Mouse (Mus musculus): ENCODE measurements around the gene Gpatch3. TPM values are rescaled to one million over a fixed set of nuclear protein-coding genes. Genes with fewer than 3 reads are reported as not detected.

Gene Gpatch3
- total and polyA plus RNA-seq, 2 experiments from 2014 or later, result 3.5 to 8.2 TPM

DNA sequence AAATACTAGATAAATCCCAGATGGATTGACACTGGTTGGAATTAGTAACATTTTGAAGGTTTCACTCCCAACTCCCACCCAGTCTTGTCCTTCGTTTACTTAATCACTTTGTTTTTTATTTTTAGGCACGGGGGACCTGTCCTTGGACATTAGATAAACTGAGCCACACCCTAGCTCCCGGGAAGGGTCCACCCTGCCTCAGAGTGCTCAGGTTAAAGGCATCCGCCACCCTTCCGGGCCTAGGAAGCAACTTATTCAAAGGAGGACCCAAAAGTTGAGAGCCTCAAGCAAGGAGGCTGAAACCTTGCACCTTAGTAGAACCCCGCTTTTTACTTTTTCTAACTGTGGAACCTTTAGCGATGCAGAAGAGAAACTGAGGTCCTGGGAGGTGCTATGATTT, 24.6 kb downstream of the Gpatch3 start:
- Histone ChIP-seq H3K4me3 (ENCODE audit: low read depth, low read length) (peak overlapping the region; percentile 62), H3K27me3 (ENCODE audit: control insufficient read depth, insufficient read depth, low read length) (peaks cover 21% of the 10 kb centered on the region), H3K4me1 (ENCODE audit: control insufficient read depth, insufficient read depth) (peaks cover 9% of the 10 kb centered on the region), H3K4me2 (ENCODE audit: low read depth, low read length) (peak overlapping the region; percentile 89), H3K9ac (replicated peaks; ENCODE audit: low read depth, low read length) (peak overlapping the region; percentile 42; the same call in 1 of the 2 replicates), H3K9me3 (replicated peaks; ENCODE audit: control insufficient read depth, low read length) (no peaks in the 10 kb centered on the region), H3K27ac (ENCODE audit: low read depth) (no peak overlapping the region), H3K36me3 (replicated peaks; ENCODE audit: control insufficient read depth, insufficient read depth, low read length) (peaks cover 8% of the 10 kb centered on the region; the same call in 1 of the 2 replicates)
- TF ChIP-seq CTCF (IDR thresholded peaks at IDR 0.05; ENCODE audit: low read depth) (no peak), EP300 (IDR thresholded peaks at IDR 0.05; ENCODE audit: low read depth) (no peak)
- ATAC-seq (ENCODE audit: insufficient read depth, low read depth) (no peak), DNase-seq (ENCODE audit: low spot score) (no peak)
- WGBS, result 19% methylated on average over 7 of the region's 7 CpGs

DNA sequence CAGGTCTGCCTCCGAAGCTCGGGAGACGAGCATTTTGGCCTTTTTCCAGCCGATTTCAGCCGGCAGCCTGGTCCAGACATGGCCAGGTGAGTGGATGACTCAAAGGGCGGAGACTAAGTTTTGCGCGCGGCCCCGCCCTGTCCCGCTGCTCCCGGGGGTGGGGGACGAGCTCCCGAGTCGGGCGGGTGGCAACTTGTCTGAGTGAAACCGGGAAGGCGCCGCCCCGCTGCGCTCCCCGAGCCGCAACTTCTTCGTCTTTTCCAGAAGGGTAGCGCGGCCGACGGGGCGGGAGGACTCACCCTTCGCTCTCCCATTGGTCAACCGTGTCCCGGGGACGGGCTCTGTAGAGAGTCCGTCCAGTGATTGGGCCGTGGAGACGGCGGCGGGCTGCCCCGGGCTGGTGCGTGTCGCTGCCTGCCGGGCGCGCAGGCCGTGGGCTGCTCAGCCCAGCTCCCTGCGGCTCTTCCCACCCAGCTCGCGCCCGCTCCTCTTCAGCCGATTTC, 25.1 kb downstream of the Gpatch3 start:
- peak overlapping the region; percentile 62 for H3K4me3 ChIP-seq (ENCODE audit: low read depth, low read length)
- peak overlapping the region; percentile 89 for H3K4me2 ChIP-seq (ENCODE audit: low read depth, low read length)
- DNase-seq (ENCODE audit: low spot score) (peak; percentile 87), ATAC-seq (ENCODE audit: insufficient read depth, low read depth) (peak; percentile 98)
- H3K27me3 ChIP-seq (ENCODE audit: control insufficient read depth, insufficient read depth, low read length), result peaks cover 21% of the 10 kb centered on the region
- WGBS, result 0% methylated on average over 49 of the region's 50 CpGs
- no peak overlapping the region for H3K27ac ChIP-seq (ENCODE audit: low read depth)
- H3K36me3 ChIP-seq (replicated peaks; ENCODE audit: control insufficient read depth, insufficient read depth, low read length), result peaks cover 10% of the 10 kb centered on the region; the same call in 1 of the 2 replicates
- H3K9me3 ChIP-seq (replicated peaks; ENCODE audit: control insufficient read depth, low read length), result no peaks in the 10 kb centered on the region
- H3K4me1 ChIP-seq (ENCODE audit: control insufficient read depth, insufficient read depth), result peaks cover 9% of the 10 kb centered on the region
- peak overlapping the region; percentile 42; the same call in 1 of the 2 replicates for H3K9ac ChIP-seq (replicated peaks; ENCODE audit: low read depth, low read length)
- TF ChIP-seq CTCF (IDR thresholded peaks at IDR 0.05; ENCODE audit: low read depth) (no peak), EP300 (IDR thresholded peaks at IDR 0.05; ENCODE audit: low read depth) (no peak)

DNA sequence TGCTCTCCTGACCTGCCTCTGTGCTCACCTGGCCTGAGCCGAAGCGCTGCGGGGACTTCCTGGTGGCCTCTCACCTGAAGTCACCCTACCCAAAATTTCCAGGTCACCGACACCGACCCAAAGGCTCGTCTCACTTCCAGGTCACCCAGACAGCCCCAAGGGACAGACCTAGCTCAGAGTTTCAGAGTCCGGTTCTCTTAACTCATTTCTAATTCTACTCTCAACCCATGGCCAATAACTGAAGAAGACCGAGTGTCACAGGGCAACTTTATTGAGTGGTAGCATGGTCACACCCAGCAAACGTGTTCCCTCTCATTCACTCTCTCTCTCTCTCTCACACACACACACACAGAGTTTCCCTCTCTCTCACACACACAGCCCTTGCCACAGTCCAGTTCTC, 25.8 kb downstream of the Gpatch3 start:
- no peaks in the 10 kb centered on the region for H3K9me3 ChIP-seq (replicated peaks; ENCODE audit: control insufficient read depth, low read length)
- ATAC-seq (ENCODE audit: insufficient read depth, low read depth) (no peak), DNase-seq (ENCODE audit: low spot score) (no peak)
- H3K9ac ChIP-seq (replicated peaks; ENCODE audit: low read depth, low read length), result peak overlapping the region; percentile 42; the same call in 1 of the 2 replicates
- no peak overlapping the region for H3K27ac ChIP-seq (ENCODE audit: low read depth)
- peaks cover 21% of the 10 kb centered on the region for H3K27me3 ChIP-seq (ENCODE audit: control insufficient read depth, insufficient read depth, low read length)
- H3K36me3 ChIP-seq (replicated peaks; ENCODE audit: control insufficient read depth, insufficient read depth, low read length), result peaks cover 10% of the 10 kb centered on the region; the same call in 1 of the 2 replicates
- peak overlapping the region; percentile 62 for H3K4me3 ChIP-seq (ENCODE audit: low read depth, low read length)
- 15% methylated on average over 9 of the region's 9 CpGs for WGBS
- H3K4me2 ChIP-seq (ENCODE audit: low read depth, low read length), result peak overlapping the region; percentile 89
- peaks cover 9% of the 10 kb centered on the region for H3K4me1 ChIP-seq (ENCODE audit: control insufficient read depth, insufficient read depth)
- TF ChIP-seq CTCF (IDR thresholded peaks at IDR 0.05; ENCODE audit: low read depth), result no peak
- TF ChIP-seq EP300 (IDR thresholded peaks at IDR 0.05; ENCODE audit: low read depth), result no peak

DNA sequence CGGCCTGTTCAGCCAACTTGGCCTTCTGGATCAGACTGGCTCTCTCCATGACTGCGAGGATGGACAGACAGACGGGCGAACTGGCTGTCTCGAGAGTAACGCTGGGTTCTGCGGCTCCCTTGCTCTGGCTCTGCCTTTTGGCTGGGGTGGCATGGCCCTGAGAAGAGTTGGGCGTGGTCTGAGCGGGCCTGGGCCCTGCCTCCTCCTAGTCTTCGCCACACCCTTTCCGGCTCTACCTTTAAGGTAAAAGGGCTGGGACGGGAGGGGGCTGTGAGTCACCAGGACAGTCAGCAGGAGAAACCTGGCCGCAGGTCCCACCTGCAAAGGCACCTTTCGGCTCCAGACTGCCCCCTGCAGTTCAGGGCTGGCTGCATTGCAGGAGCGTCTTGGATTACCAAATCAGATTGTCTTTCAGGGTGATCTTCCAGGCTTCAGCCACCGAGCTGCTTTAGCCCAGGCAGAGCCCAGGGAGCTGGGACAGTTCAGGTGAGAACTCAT, 27.2 kb downstream of the Gpatch3 start, which contains the start of gene Sfn:
Gene Sfn, minus strand, starts transcription at position 448 of the 498 bp plus-strand sequence.
- Histone ChIP-seq H3K27me3 (ENCODE audit: control insufficient read depth, insufficient read depth, low read length) (peaks cover 21% of the 10 kb centered on the region), H3K4me1 (ENCODE audit: control insufficient read depth, insufficient read depth) (peaks cover 9% of the 10 kb centered on the region), H3K9me3 (replicated peaks; ENCODE audit: control insufficient read depth, low read length) (no peaks in the 10 kb centered on the region), H3K4me3 (ENCODE audit: low read depth, low read length) (peak within 1 kb of the TSS; percentile 23), H3K9ac (replicated peaks; ENCODE audit: low read depth, low read length) (no peak within 1 kb of the TSS), H3K27ac (ENCODE audit: low read depth) (no peak within 1 kb of the TSS), H3K36me3 (replicated peaks; ENCODE audit: control insufficient read depth, insufficient read depth, low read length) (peaks cover 10% of the 10 kb centered on the region; the same call in 1 of the 2 replicates), H3K4me2 (ENCODE audit: low read depth, low read length) (peak within 1 kb of the TSS; percentile 49)
- 5% methylated on average over 16 of the region's 16 CpGs for WGBS
- DNase-seq (ENCODE audit: low spot score) (no peak), ATAC-seq (ENCODE audit: insufficient read depth, low read depth) (no peak)
- peak; percentile 22 for TF ChIP-seq CTCF (IDR thresholded peaks at IDR 0.05; ENCODE audit: low read depth)
- no peak for TF ChIP-seq EP300 (IDR thresholded peaks at IDR 0.05; ENCODE audit: low read depth)

DNA sequence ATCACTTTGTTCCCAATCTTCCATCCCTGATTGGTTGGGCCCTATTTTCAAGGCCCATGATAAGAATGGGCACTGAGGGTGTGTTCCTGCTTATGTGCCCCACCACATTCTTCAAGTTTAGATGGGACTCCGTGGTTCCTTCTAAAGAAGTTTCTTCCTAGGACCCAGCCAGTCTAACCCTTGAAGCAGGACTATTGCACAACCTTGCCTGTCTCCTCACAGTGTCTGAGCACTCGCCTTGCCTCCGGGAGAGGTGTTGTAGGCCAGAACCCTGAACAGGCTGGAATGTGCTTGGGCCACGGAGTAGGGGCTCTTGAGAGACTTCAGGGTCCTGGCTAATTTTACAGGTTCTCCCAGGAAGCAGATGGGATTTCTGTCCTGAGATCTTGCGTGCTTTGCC, 28.5 kb downstream of the Gpatch3 start:
- peaks cover 13% of the 10 kb centered on the region for H3K36me3 ChIP-seq (replicated peaks; ENCODE audit: control insufficient read depth, insufficient read depth, low read length)
- no peaks in the 10 kb centered on the region for H3K9me3 ChIP-seq (replicated peaks; ENCODE audit: control insufficient read depth, low read length)
- no peak overlapping the region for H3K9ac ChIP-seq (replicated peaks; ENCODE audit: low read depth, low read length)
- peaks cover 9% of the 10 kb centered on the region for H3K4me1 ChIP-seq (ENCODE audit: control insufficient read depth, insufficient read depth)
- ATAC-seq (ENCODE audit: insufficient read depth, low read depth) (no peak), DNase-seq (ENCODE audit: low spot score) (no peak)
- WGBS, result 76% methylated on average over 5 of the region's 5 CpGs
- TF ChIP-seq EP300 (IDR thresholded peaks at IDR 0.05; ENCODE audit: low read depth) (no peak), CTCF (IDR thresholded peaks at IDR 0.05; ENCODE audit: low read depth) (no peak)
- no peak overlapping the region for H3K4me2 ChIP-seq (ENCODE audit: low read depth, low read length)
- no peak overlapping the region for H3K4me3 ChIP-seq (ENCODE audit: low read depth, low read length)
- peaks cover 21% of the 10 kb centered on the region for H3K27me3 ChIP-seq (ENCODE audit: control insufficient read depth, insufficient read depth, low read length)
- no peak overlapping the region for H3K27ac ChIP-seq (ENCODE audit: low read depth)
